Mouse (Mus musculus) E14TG2a.4 (cell line): ENCODE measurements around the gene Gm28845.

Experiments used
- H3K27me3 ChIP-seq: 2 replicates; pipeline ENCODE4 v1.6.1; 2014; ENCODE audit warnings: low read length, control low read depth; ENCODE audit not compliant: insufficient read depth
- H3K36me3 ChIP-seq: 2 replicates; pipeline ENCODE4 v1.6.1; 2014; ENCODE audit warnings: low read length, control low read depth; ENCODE audit not compliant: insufficient read depth
- H3K4me1 ChIP-seq: replicated peaks from 2 replicates; pipeline ENCODE4 v1.6.1; 2014; ENCODE audit warnings: low read depth, low read length, control low read depth
- H3K4me3 ChIP-seq: replicated peaks from 2 replicates; pipeline ENCODE4 v1.5.1; 2014; ENCODE audit warnings: mild to moderate bottlenecking, low read length
- H3K9me3 ChIP-seq: 2 replicates; pipeline ENCODE4 v1.6.1; 2014; ENCODE audit warnings: low read length, control low read depth
- CTCF ChIP-seq: conservative IDR thresholded peaks from 2 replicates; pipeline ENCODE4 v1.5.1; 2014; ENCODE audit warnings: low read length
- NANOG ChIP-seq: IDR thresholded peaks from 2 replicates; pipeline ENCODE4 v1.6.1; 2014; ENCODE audit warnings: borderline replicate concordance, low read length, mixed read lengths
- POU5F1 ChIP-seq: IDR thresholded peaks from 2 replicates; pipeline ENCODE4 v1.6.1; 2014; ENCODE audit warnings: low read length, borderline replicate concordance

Gm28845 gene

DNA sequence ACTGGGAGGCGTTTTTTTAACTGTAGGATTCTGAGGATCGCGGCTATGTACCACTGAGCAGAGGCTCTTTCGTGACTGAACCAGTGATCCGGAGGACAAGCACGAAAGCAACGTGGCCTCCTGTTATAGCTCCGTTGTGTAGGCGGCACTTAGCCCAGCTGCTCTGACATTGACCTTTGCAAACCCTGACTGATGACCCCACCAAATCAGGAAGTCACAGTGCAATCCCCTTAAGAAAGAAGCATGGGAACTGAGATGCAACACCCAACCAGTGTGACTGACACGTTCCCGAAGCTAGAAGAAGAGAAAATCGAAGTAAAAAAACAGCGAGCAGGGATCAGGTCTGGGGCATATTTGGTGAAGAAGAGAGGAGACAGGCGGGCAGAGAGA lies 6.6 kb downstream of the Gm28845 start:
- Histone ChIP-seq H3K9me3 (no peaks in the 10 kb centered on the region), H3K27me3 (no peaks in the 10 kb centered on the region), H3K4me1 (peaks cover 33% of the 10 kb centered on the region), H3K4me3 (peak overlapping the region; percentile 41), H3K36me3 (no peaks in the 10 kb centered on the region)
- no peak for TF ChIP-seq NANOG
- no peak for TF ChIP-seq POU5F1
- no peak for TF ChIP-seq CTCF

DNA sequence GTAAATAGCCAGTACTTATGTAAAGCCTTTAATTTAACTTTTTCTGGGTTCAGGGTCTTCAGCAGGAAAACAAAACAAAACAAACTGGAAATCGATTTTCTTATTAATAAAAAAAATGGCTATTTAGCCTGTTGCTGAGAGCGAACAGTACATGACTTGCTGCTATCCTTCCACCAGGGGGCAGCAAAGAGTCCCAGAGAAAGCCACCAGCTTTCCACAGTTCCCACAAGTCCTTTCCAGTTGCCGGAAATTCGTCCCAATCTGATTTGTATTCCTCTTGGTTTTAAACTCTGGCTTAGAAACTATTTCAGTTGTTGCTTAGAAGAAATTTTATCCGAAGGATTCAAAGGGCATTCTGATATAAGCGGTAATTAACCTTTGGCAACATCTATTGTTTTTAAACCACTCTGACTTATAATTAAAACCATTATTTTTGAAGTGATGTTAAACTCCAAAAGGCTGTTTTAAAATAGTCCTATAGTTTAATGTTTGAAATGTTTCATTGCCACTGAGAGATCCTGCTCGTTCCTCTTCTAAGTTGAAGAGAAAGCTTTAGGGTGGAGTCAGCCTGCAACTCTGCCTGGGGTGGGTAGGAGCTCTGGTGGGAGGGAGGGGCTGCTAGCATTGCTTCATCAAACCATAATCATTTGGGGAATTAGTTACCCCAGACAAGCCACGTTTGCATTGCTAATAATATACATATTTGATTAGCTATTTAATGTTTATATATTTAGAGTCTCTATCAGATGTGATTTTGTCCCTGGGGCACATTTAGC lies 7.1 kb downstream of the Gm28845 start:
- Histone ChIP-seq H3K27me3 (no peaks in the 10 kb centered on the region), H3K4me3 (peak overlapping the region; percentile 41), H3K36me3 (no peaks in the 10 kb centered on the region), H3K9me3 (no peaks in the 10 kb centered on the region), H3K4me1 (peaks cover 33% of the 10 kb centered on the region)
- TF ChIP-seq CTCF (peak; percentile 83), POU5F1 (no peak)

DNA sequence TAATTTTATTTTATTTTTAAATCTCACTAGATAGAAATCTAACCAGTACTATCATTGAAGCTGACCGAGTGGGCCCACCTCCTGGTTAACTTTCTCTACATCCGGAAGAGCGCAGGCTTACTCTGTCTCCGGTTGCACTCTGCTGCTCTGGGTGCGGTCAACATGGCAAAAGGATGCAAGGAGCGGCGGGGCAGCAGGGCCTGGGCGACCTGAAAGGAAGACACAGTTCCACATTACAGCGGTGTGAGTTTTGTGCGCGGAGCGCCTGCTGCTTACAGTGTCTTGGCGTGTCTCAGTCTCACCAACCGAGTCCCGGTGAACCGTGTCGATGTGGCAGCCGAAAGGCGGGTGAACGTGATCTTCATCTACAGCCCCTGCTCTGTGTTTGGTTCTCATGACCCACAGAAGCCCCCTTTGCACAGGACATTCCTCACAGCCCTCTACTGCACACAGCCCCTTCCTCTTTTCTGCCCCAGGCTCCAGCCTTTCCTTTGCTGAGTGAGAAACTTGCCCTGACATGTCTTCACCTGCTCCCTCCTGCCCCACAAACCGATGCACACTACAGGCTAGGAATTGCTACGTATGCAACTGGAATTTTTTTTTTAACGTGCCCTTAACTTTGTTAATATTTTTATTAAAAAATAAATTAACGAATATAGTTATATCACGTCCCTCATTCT lies 9.5 kb downstream of the Gm28845 start:
- TF ChIP-seq POU5F1 (no peak), CTCF (no peak)
- Histone ChIP-seq H3K4me1 (peaks cover 33% of the 10 kb centered on the region), H3K27me3 (no peaks in the 10 kb centered on the region), H3K36me3 (no peaks in the 10 kb centered on the region), H3K4me3 (peak overlapping the region; percentile 73), H3K9me3 (no peaks in the 10 kb centered on the region)

- H3K4me1 ChIP-seq = peaks cover 33% of the 10 kb centered on the region
- TF ChIP-seq NANOG = no peak
- no peak for TF ChIP-seq CTCF
- no peak for TF ChIP-seq POU5F1
- no peaks in the 10 kb centered on the region for H3K9me3 ChIP-seq
- H3K4me3 ChIP-seq = peak overlapping the region; percentile 73
- H3K36me3 ChIP-seq = no peaks in the 10 kb centered on the region
- H3K27me3 ChIP-seq = no peaks in the 10 kb centered on the region
These were observed 10.2 kb downstream of the Gm28845 start for GRCm38 (mm10) chr1:65109196-65109595.

DNA sequence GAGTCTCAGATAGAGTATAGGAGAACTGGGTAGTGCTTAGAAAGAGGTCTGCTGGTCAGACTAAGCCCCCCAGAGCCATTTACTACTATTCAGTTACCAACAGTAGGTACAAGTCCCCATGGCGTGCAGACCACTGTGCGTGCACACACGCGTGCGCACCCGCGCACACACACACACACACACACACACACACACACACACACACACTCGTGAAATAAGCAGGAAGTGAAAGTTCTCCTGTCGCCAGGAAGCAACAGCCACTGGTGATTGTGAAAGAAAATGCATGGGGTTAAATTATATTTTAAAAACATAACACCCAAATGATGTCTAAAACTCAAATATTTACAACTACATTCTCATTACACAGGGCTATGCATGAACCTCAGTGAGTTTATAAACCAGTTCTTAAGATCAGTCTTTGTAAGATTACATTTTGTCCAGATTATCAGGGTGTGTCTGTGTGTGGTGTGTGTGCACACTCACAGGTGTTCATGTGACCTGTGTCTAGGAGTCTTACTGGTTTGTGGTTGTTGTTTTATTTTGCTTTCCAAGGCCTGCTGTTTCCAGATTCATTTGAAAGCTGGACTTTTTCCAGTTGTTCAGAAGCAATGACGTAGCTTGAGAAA lies 11.6 kb downstream of the Gm28845 start:
- TF ChIP-seq CTCF (no peak), POU5F1 (no peak), NANOG (no peak)
- H3K36me3 ChIP-seq = no peaks in the 10 kb centered on the region
- no peaks in the 10 kb centered on the region for H3K9me3 ChIP-seq
- no peak overlapping the region for H3K4me3 ChIP-seq
- peaks cover 4% of the 10 kb centered on the region; the same call in 1 of the 2 replicates for H3K27me3 ChIP-seq
- peaks cover 30% of the 10 kb centered on the region for H3K4me1 ChIP-seq

DNA sequence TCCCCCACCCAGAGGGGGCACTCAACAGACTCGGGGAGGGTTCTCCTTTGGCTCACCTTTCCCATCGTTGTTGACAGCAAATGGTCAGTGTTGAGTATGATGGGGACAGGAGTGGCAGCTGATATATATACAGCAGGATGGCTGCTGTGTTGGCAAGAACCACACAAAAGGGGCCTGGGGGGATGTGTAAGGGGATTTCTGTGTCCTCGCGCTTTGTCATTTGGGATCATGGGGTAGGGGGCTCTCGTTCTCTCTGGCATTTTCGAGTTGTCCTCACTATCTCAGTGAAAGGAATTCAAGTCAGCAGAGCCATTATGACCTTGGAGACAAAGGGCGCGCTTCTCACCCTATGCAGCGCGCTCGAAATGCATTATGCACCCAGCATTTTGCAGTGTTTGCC lies 16.1 kb downstream of the Gm28845 start, which contains the start of gene Cryga:
Gene Cryga, minus strand, starts transcription at position 101 of the 400 bp plus-strand sequence.
- no peaks in the 10 kb centered on the region for H3K9me3 ChIP-seq
- no peaks in the 10 kb centered on the region for H3K36me3 ChIP-seq
- H3K27me3 ChIP-seq = peaks cover 10% of the 10 kb centered on the region
- TF ChIP-seq CTCF (no peak), POU5F1 (no peak), NANOG (no peak)
- peak within 1 kb of the TSS; percentile 51 for H3K4me3 ChIP-seq
- H3K4me1 ChIP-seq = peaks cover 6% of the 10 kb centered on the region

GRCm38 (mm10) chr1:65096953-65097352 lies 22.4 kb downstream of the Gm28845 start:
- peaks cover under 1% of the 10 kb centered on the region; the same call in 1 of the 2 replicates for H3K27me3 ChIP-seq
- TF ChIP-seq NANOG (no peak), CTCF (no peak)

GRCm38 (mm10) chr1:65091566-65091965 lies 27.8 kb downstream of the Gm28845 start:
- no peaks in the 10 kb centered on the region for H3K4me1 ChIP-seq
- no peak overlapping the region for H3K4me3 ChIP-seq
- TF ChIP-seq CTCF = no peak
- TF ChIP-seq NANOG = no peak
- TF ChIP-seq POU5F1 = no peak
- H3K36me3 ChIP-seq = no peaks in the 10 kb centered on the region
- no peaks in the 10 kb centered on the region for H3K27me3 ChIP-seq
- no peaks in the 10 kb centered on the region for H3K9me3 ChIP-seq

More at GRCm38 (mm10) chr1:65096953-65097352, 22.4 kb downstream of the Gm28845 start:
- no peaks in the 10 kb centered on the region for H3K36me3 ChIP-seq
- no peaks in the 10 kb centered on the region for H3K9me3 ChIP-seq
- no peaks in the 10 kb centered on the region for H3K4me1 ChIP-seq
- H3K4me3 ChIP-seq = no peak overlapping the region
